Mouse (Mus musculus): ENCODE measurements around the gene Arl2bp. TPM values are rescaled to one million over a fixed set of nuclear protein-coding genes. Genes with fewer than 3 reads are reported as not detected.
A peak's percentile ranks its signal among the peaks of the same experiment; 100 is the strongest.

Arl2bp gene
- 16.1 and 18.0 TPM in 2 replicates for total RNA-seq (2015; ENCODE audit: low replicate concordance)
- 27.9 and 32.5 TPM in 2 replicates for total RNA-seq (2017; ENCODE audit: low replicate concordance)

GRCm38 (mm10) chr8:94666456-94667308, at the start of gene Arl2bp:
TSS of gene Arl2bp (plus strand) at chr8:94666600.
- peak; percentile 99 for ATAC-seq (replicated peaks; ENCODE audit: low FRiP score, poor library complexity, severe bottlenecking)

GRCm38 (mm10) chr8:94624885-94625284, 41.5 kb upstream of the Arl2bp start:
- ATAC-seq (replicated peaks; ENCODE audit: low FRiP score, poor library complexity, severe bottlenecking), result no peak

- ATAC-seq (replicated peaks; ENCODE audit: low FRiP score, poor library complexity, severe bottlenecking), result peak; percentile 60
These were observed 32.7 kb upstream of the Arl2bp start for GRCm38 (mm10) chr8:94633564-94634194.

GRCm38 (mm10) chr8:94634211-94634610, 32.2 kb upstream of the Arl2bp start:
- ATAC-seq (replicated peaks; ENCODE audit: low FRiP score, poor library complexity, severe bottlenecking), result peak; percentile 88

- ATAC-seq (replicated peaks; ENCODE audit: low FRiP score, poor library complexity, severe bottlenecking), result no peak
These were observed 25.2 kb upstream of the Arl2bp start for GRCm38 (mm10) chr8:94641183-94641582.

GRCm38 (mm10) chr8:94641938-94642337, 24.5 kb upstream of the Arl2bp start:
- no peak for ATAC-seq (replicated peaks; ENCODE audit: low FRiP score, poor library complexity, severe bottlenecking)

GRCm38 (mm10) chr8:94645202-94645601, 21.2 kb upstream of the Arl2bp start:
- no peak for ATAC-seq (replicated peaks; ENCODE audit: low FRiP score, poor library complexity, severe bottlenecking)

GRCm38 (mm10) chr8:94646165-94646564, 20.2 kb upstream of the Arl2bp start:
- ATAC-seq (replicated peaks; ENCODE audit: low FRiP score, poor library complexity, severe bottlenecking), result no peak

GRCm38 (mm10) chr8:94649496-94649895, 16.9 kb upstream of the Arl2bp start:
- no peak for ATAC-seq (replicated peaks; ENCODE audit: low FRiP score, poor library complexity, severe bottlenecking)

GRCm38 (mm10) chr8:94652951-94653350, 13.4 kb upstream of the Arl2bp start:
- no peak for ATAC-seq (replicated peaks; ENCODE audit: low FRiP score, poor library complexity, severe bottlenecking)

GRCm38 (mm10) chr8:94654994-94655393, 11.4 kb upstream of the Arl2bp start:
- ATAC-seq (replicated peaks; ENCODE audit: low FRiP score, poor library complexity, severe bottlenecking), result peak; percentile 70

GRCm38 (mm10) chr8:94658031-94658430, 8.4 kb upstream of the Arl2bp start:
- ATAC-seq (replicated peaks; ENCODE audit: low FRiP score, poor library complexity, severe bottlenecking), result no peak

GRCm38 (mm10) chr8:94660418-94660817, 6.0 kb upstream of the Arl2bp start:
- no peak for ATAC-seq (replicated peaks; ENCODE audit: low FRiP score, poor library complexity, severe bottlenecking)

GRCm38 (mm10) chr8:94664722-94665121, 1.7 kb upstream of the Arl2bp start:
- no peak for ATAC-seq (replicated peaks; ENCODE audit: low FRiP score, poor library complexity, severe bottlenecking)

- ATAC-seq (replicated peaks; ENCODE audit: low FRiP score, poor library complexity, severe bottlenecking), result no peak
These were observed 8.0 kb downstream of the Arl2bp start for GRCm38 (mm10) chr8:94674384-94674783.

- ATAC-seq (replicated peaks; ENCODE audit: low FRiP score, poor library complexity, severe bottlenecking), result no peak
These were observed 9.5 kb downstream of the Arl2bp start for GRCm38 (mm10) chr8:94675923-94676322.

- no peak for ATAC-seq (replicated peaks; ENCODE audit: low FRiP score, poor library complexity, severe bottlenecking)
These were observed 12.2 kb downstream of the Arl2bp start for GRCm38 (mm10) chr8:94678582-94678981.

- no peak for ATAC-seq (replicated peaks; ENCODE audit: low FRiP score, poor library complexity, severe bottlenecking)
These were observed 14.0 kb downstream of the Arl2bp start for GRCm38 (mm10) chr8:94680414-94680813.

- no peak for ATAC-seq (replicated peaks; ENCODE audit: low FRiP score, poor library complexity, severe bottlenecking)
These were observed 16.5 kb downstream of the Arl2bp start for GRCm38 (mm10) chr8:94682732-94683524.

GRCm38 (mm10) chr8:94684287-94684686, 17.9 kb downstream of the Arl2bp start:
- ATAC-seq (replicated peaks; ENCODE audit: low FRiP score, poor library complexity, severe bottlenecking), result no peak

Data from erythroblast, adult 5-6 weeks (primary cell).